Mouse (Mus musculus): ENCODE measurements around the gene Nme6.

DNA sequence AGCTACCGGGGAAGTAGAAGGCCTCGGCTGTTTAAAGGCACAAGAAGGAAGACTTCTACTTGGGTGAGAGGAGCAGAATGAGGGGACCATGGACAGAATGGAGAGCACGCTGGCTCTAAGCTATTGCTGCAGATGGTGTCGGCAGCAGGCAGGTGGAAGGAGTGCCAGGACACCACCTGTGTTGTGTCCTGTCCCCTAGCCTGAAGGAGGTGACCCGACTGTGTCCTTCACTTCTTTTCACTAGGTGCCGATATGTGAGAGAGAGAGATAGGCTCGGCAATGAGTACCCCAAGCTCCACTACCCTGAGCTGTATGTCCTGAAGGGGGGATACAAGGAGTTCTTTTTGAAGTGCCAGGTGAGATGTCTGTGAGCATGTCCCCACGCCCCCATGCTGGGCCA, 59.0 kb downstream of the Nme6 start:
- no peak for TF ChIP-seq CTCF (IDR thresholded peaks at IDR 0.05; ENCODE audit: control insufficient read depth, insufficient read depth, insufficient replicate concordance, low read depth, low read length)
- no peak for TF ChIP-seq POLR2A (IDR thresholded peaks at IDR 0.05; ENCODE audit: control insufficient read depth, low read depth, low read length)

All from testis, adult 2 months (tissue).